Mouse (Mus musculus): ENCODE results near the gene Nufip1. TPM values are rescaled to one million over a fixed set of nuclear protein-coding genes. Genes with fewer than 3 reads are reported as not detected.

The Nufip1 gene
- polyA plus RNA-seq, 1 experiment from 2014 or later, result 17.5 TPM

DNA sequence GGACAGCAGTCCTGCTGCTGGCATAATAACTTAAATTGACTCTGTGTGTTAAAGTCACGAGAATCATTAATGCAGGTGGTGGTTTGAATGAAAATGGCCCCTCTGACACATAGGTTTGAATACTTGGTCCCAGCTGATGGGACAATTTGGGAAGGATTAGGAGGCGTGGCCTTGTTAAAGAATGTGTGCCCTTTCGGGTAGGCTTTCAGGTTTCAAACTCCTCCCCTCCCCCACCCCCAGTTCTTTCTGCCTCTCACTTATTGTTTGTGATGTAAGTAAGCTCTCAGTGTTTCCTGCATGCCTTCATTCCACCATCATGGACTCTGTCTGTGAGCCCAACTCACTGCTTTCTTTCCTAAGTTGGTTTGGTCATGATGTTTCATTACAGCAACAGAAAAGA is 16.6 kb downstream of the Nufip1 start:
- peaks cover 52% of the 10 kb centered on the region for H3K36me3 ChIP-seq (ENCODE audit: insufficient read depth, low read length)
- 93% methylated on average over 3 of the region's 3 CpGs for WGBS

DNA sequence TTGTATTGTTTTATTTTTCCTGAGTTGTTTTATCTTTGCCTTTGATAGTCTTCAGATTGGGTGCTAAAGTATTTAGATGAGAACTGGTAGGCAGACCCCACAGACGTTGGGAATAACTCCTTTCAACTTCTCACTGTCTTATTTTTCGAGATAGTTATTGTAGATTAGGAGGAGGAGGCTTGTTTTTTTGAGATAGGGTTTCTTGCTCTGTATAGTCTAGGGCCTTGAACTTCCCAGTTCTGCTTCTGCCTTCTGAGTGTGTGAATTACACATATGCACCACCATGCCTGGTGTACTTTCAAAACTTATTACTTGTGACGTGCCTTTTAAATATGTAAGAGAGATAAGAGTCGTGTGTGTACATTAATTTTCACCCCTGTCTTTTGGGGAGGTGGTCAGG is 17.5 kb downstream of the Nufip1 start:
- Histone ChIP-seq H3K4me2 (replicated peaks; ENCODE audit: low read depth, low read length) (no peak overlapping the region), H3K4me3 (ENCODE audit: low read length) (no peak overlapping the region), H3K9ac (replicated peaks; ENCODE audit: low read length) (no peak overlapping the region), H3K4me1 (ENCODE audit: insufficient read depth, low read length) (no peaks in the 10 kb centered on the region), H3K36me3 (ENCODE audit: insufficient read depth, low read length) (peaks cover 54% of the 10 kb centered on the region), H3K27ac (ENCODE audit: low read length) (no peak overlapping the region), H3K27me3 (ENCODE audit: insufficient read depth, low read length) (no peaks in the 10 kb centered on the region), H3K9me3 (ENCODE audit: low read length) (no peaks in the 10 kb centered on the region)
- WGBS, result 75% methylated on average over 4 of the region's 4 CpGs
- no peak for ATAC-seq (ENCODE audit: low FRiP score, low TSS enrichment)

More for the DNA sequence above, 16.6 kb downstream of the Nufip1 start:
- Histone ChIP-seq H3K4me1 (ENCODE audit: insufficient read depth, low read length) (no peaks in the 10 kb centered on the region), H3K9ac (replicated peaks; ENCODE audit: low read length) (no peak overlapping the region), H3K4me2 (replicated peaks; ENCODE audit: low read depth, low read length) (no peak overlapping the region), H3K9me3 (ENCODE audit: low read length) (no peaks in the 10 kb centered on the region), H3K27me3 (ENCODE audit: insufficient read depth, low read length) (no peaks in the 10 kb centered on the region), H3K27ac (ENCODE audit: low read length) (no peak overlapping the region), H3K4me3 (ENCODE audit: low read length) (no peak overlapping the region)
- no peak for ATAC-seq (ENCODE audit: low FRiP score, low TSS enrichment)

DNA sequence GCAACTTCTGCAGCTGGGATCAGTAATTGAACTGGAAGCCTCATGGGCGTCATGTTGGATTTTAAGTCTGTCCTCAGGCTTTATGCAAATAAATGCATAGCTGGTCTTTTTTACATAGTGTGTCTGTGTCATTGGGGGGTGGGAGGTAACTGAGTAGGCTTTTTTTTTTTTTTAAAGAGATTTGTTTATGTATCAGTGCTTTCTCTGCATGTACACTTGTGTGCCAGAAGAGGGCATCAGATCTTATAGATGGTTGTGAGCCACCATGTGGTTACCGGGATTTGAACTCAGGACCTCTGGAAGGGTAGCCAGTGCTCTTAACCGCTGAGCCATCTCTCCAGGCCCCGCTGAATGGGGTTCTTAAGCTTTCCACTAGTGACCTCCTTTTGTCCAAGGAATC is 24.3 kb downstream of the Nufip1 start:
- H3K27me3 ChIP-seq (ENCODE audit: insufficient read depth, low read length), result no peaks in the 10 kb centered on the region
- H3K4me2 ChIP-seq (replicated peaks; ENCODE audit: low read depth, low read length), result no peak overlapping the region
- no peak overlapping the region for H3K27ac ChIP-seq (ENCODE audit: low read length)
- H3K4me3 ChIP-seq (ENCODE audit: low read length), result no peak overlapping the region
- WGBS, result 95% methylated on average over 4 of the region's 4 CpGs
- H3K4me1 ChIP-seq (ENCODE audit: insufficient read depth, low read length), result no peaks in the 10 kb centered on the region
- H3K9me3 ChIP-seq (ENCODE audit: low read length), result no peaks in the 10 kb centered on the region
- H3K36me3 ChIP-seq (ENCODE audit: insufficient read depth, low read length), result peaks cover 45% of the 10 kb centered on the region
- ATAC-seq (ENCODE audit: low FRiP score, low TSS enrichment), result no peak
- no peak overlapping the region for H3K9ac ChIP-seq (replicated peaks; ENCODE audit: low read length)

- Histone ChIP-seq H3K4me3 (ENCODE audit: low read length) (no peak overlapping the region), H3K4me2 (replicated peaks; ENCODE audit: low read depth, low read length) (no peak overlapping the region), H3K9me3 (ENCODE audit: low read length) (no peaks in the 10 kb centered on the region), H3K27me3 (ENCODE audit: insufficient read depth, low read length) (no peaks in the 10 kb centered on the region), H3K36me3 (ENCODE audit: insufficient read depth, low read length) (no peaks in the 10 kb centered on the region), H3K27ac (ENCODE audit: low read length) (no peak overlapping the region), H3K9ac (replicated peaks; ENCODE audit: low read length) (no peak overlapping the region), H3K4me1 (ENCODE audit: insufficient read depth, low read length) (peaks cover 10% of the 10 kb centered on the region)
- WGBS, result 93% methylated on average over 1 of the region's 1 CpGs
- no peak for ATAC-seq (ENCODE audit: low FRiP score, low TSS enrichment)
Observed at GRCm38 (mm10) chr14:76145248-76145647, 34.6 kb downstream of the Nufip1 start.

DNA sequence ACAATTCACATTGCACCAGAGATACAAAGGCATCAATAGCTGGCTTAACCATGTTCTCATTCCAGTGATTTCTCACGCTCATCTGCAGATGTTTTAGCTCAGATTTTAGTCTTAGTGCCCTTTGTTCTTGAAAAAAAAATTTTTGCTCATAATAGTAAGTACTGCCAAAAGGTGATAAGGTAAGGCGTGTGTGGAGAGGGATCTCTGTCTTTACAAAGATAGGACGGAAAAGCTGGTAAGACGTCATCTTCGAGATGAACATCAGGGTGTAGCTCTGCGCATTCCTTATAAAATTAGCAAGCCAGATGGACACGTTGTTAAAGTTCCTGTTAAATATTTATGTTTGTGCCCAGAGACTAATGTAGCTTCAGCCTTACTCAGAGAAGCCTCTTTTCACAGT is 35.2 kb downstream of the Nufip1 start:
- H3K9me3 ChIP-seq (ENCODE audit: low read length), result no peaks in the 10 kb centered on the region
- no peaks in the 10 kb centered on the region for H3K27me3 ChIP-seq (ENCODE audit: insufficient read depth, low read length)
- no peak overlapping the region for H3K4me2 ChIP-seq (replicated peaks; ENCODE audit: low read depth, low read length)
- H3K36me3 ChIP-seq (ENCODE audit: insufficient read depth, low read length), result no peaks in the 10 kb centered on the region
- H3K4me3 ChIP-seq (ENCODE audit: low read length), result no peak overlapping the region
- ATAC-seq (ENCODE audit: low FRiP score, low TSS enrichment), result no peak
- no peak overlapping the region for H3K9ac ChIP-seq (replicated peaks; ENCODE audit: low read length)
- H3K4me1 ChIP-seq (ENCODE audit: insufficient read depth, low read length), result peaks cover 14% of the 10 kb centered on the region
- 68% methylated on average over 7 of the region's 7 CpGs for WGBS
- H3K27ac ChIP-seq (ENCODE audit: low read length), result no peak overlapping the region

DNA sequence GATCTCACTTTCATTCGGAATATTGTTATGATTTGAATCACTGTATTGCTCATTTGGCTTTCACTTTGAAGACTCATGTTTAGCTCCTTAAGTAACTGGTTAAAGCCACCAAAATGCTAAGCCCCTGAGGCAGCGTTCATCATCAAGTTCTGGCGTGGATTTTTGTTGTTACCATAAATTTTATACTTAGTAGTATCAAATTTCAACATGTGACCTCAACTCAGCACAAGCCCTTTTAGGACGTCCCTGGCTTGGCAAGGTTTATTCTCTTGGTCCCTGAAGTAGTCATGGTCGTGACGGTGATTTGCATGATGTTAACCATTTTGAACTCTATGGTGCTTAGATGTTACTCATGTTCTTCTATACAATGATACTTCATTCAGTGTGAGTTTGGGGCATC is 36.4 kb downstream of the Nufip1 start:
- Histone ChIP-seq H3K27ac (ENCODE audit: low read length) (no peak overlapping the region), H3K9me3 (ENCODE audit: low read length) (no peaks in the 10 kb centered on the region), H3K4me2 (replicated peaks; ENCODE audit: low read depth, low read length) (no peak overlapping the region), H3K36me3 (ENCODE audit: insufficient read depth, low read length) (no peaks in the 10 kb centered on the region), H3K4me3 (ENCODE audit: low read length) (no peak overlapping the region), H3K9ac (replicated peaks; ENCODE audit: low read length) (no peak overlapping the region), H3K4me1 (ENCODE audit: insufficient read depth, low read length) (peaks cover 14% of the 10 kb centered on the region), H3K27me3 (ENCODE audit: insufficient read depth, low read length) (no peaks in the 10 kb centered on the region)
- WGBS, result 48% methylated on average over 6 of the region's 6 CpGs
- ATAC-seq (ENCODE audit: low FRiP score, low TSS enrichment), result no peak

- H3K9me3 ChIP-seq (ENCODE audit: low read length), result no peaks in the 10 kb centered on the region
- no peak overlapping the region for H3K4me3 ChIP-seq (ENCODE audit: low read length)
- H3K4me2 ChIP-seq (replicated peaks; ENCODE audit: low read depth, low read length), result no peak overlapping the region
- no peaks in the 10 kb centered on the region for H3K36me3 ChIP-seq (ENCODE audit: insufficient read depth, low read length)
- no peak overlapping the region for H3K9ac ChIP-seq (replicated peaks; ENCODE audit: low read length)
- ATAC-seq (ENCODE audit: low FRiP score, low TSS enrichment), result no peak
- peaks cover 18% of the 10 kb centered on the region for H3K4me1 ChIP-seq (ENCODE audit: insufficient read depth, low read length)
- no peak overlapping the region for H3K27ac ChIP-seq (ENCODE audit: low read length)
- H3K27me3 ChIP-seq (ENCODE audit: insufficient read depth, low read length), result no peaks in the 10 kb centered on the region
- 79% methylated on average over 10 of the region's 10 CpGs for WGBS
Observed at GRCm38 (mm10) chr14:76148294-76148693, 37.6 kb downstream of the Nufip1 start.

GRCm38 (mm10) chr14:76149531-76150179 is 39.0 kb downstream of the Nufip1 start:
- Histone ChIP-seq H3K27me3 (ENCODE audit: insufficient read depth, low read length) (no peaks in the 10 kb centered on the region), H3K9ac (replicated peaks; ENCODE audit: low read length) (0 out of 2 replicates have a peak overlapping the region, but pooled peaks have one; percentile 42)
- WGBS, result 25% methylated on average over 13 of the region's 13 CpGs

GRCm38 (mm10) chr14:76150499-76150898 is 39.8 kb downstream of the Nufip1 start:
- WGBS, result 84% methylated on average over 11 of the region's 11 CpGs
- ATAC-seq (ENCODE audit: low FRiP score, low TSS enrichment), result no peak
- Histone ChIP-seq H3K27me3 (ENCODE audit: insufficient read depth, low read length) (no peaks in the 10 kb centered on the region), H3K36me3 (ENCODE audit: insufficient read depth, low read length) (no peaks in the 10 kb centered on the region), H3K9me3 (ENCODE audit: low read length) (no peaks in the 10 kb centered on the region), H3K4me1 (ENCODE audit: insufficient read depth, low read length) (peaks cover 20% of the 10 kb centered on the region), H3K9ac (replicated peaks; ENCODE audit: low read length) (0 out of 2 replicates have a peak overlapping the region, but pooled peaks have one; percentile 6), H3K4me2 (replicated peaks; ENCODE audit: low read depth, low read length) (no peak overlapping the region), H3K27ac (ENCODE audit: low read length) (peak overlapping the region; percentile 20; the same call in 1 of the 2 replicates), H3K4me3 (ENCODE audit: low read length) (no peak overlapping the region)

More at GRCm38 (mm10) chr14:76149531-76150179, 39.0 kb downstream of the Nufip1 start:
- Histone ChIP-seq H3K4me1 (ENCODE audit: insufficient read depth, low read length) (peaks cover 20% of the 10 kb centered on the region), H3K27ac (ENCODE audit: low read length) (peak overlapping the region; percentile 60), H3K4me3 (ENCODE audit: low read length) (peak overlapping the region; percentile 36), H3K36me3 (ENCODE audit: insufficient read depth, low read length) (no peaks in the 10 kb centered on the region), H3K9me3 (ENCODE audit: low read length) (no peaks in the 10 kb centered on the region), H3K4me2 (replicated peaks; ENCODE audit: low read depth, low read length) (peak overlapping the region; percentile 48)
- ATAC-seq (ENCODE audit: low FRiP score, low TSS enrichment), result no peak

DNA sequence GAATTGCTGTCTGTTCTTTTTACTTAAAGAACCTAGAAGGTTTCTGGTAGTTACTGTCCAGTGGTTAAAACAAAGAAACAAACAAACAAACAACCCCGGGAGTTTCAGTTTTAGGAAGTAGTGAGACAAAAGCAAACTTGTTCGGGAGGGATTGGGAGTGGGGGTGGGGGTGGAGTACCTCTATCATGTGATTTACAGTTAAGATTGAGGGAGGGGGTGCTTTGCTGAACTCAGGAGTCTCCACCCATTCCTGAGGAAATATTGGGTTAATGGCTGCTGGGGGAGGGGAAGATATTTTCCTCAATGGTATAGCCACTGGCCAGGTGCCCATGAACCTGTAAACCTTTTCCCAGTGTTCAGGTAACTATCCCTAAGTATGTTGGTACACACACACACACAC is 40.3 kb downstream of the Nufip1 start:
- Histone ChIP-seq H3K27me3 (ENCODE audit: insufficient read depth, low read length) (no peaks in the 10 kb centered on the region), H3K4me2 (replicated peaks; ENCODE audit: low read depth, low read length) (no peak overlapping the region), H3K27ac (ENCODE audit: low read length) (no peak overlapping the region), H3K9ac (replicated peaks; ENCODE audit: low read length) (no peak overlapping the region), H3K4me3 (ENCODE audit: low read length) (no peak overlapping the region), H3K4me1 (ENCODE audit: insufficient read depth, low read length) (peaks cover 20% of the 10 kb centered on the region), H3K9me3 (ENCODE audit: low read length) (no peaks in the 10 kb centered on the region), H3K36me3 (ENCODE audit: insufficient read depth, low read length) (no peaks in the 10 kb centered on the region)
- no peak for ATAC-seq (ENCODE audit: low FRiP score, low TSS enrichment)
- 74% methylated on average over 2 of the region's 2 CpGs for WGBS

Measured in kidney, embryonic 16.5 days (tissue).